Mouse (Mus musculus): ENCODE results near the gene Tsr1. TPM values are rescaled to one million over a fixed set of nuclear protein-coding genes. Genes with fewer than 3 reads are reported as not detected.
A peak's percentile ranks its signal among the peaks of the same experiment; 100 is the strongest.

Tsr1 gene
- polyA plus RNA-seq, 1 experiment, result 19.0 TPM

GRCm38 (mm10) chr11:74895980-74896900, 1.6 kb upstream of the Tsr1 start:
- H3K4me1 ChIP-seq (ENCODE audit: control insufficient read depth, insufficient read depth, low read length), result peaks cover 3% of the 10 kb centered on the region; the same call in 1 of the 2 replicates
- peak overlapping the region; percentile 97 for H3K4me3 ChIP-seq (ENCODE audit: insufficient read depth, low read length)
- TF ChIP-seq CTCF (IDR thresholded peaks at IDR 0.05; ENCODE audit: extremely low read depth, insufficient read depth, low read length) (no peak), POLR2A (IDR thresholded peaks at IDR 0.05; ENCODE audit: extremely low read depth, insufficient read depth, low read length) (no peak)
- peak overlapping the region; percentile 96 for H3K27ac ChIP-seq (ENCODE audit: insufficient read depth, low read length)

- peaks cover 3% of the 10 kb centered on the region; the same call in 1 of the 2 replicates for H3K4me1 ChIP-seq (ENCODE audit: control insufficient read depth, insufficient read depth, low read length)
- H3K4me3 ChIP-seq (ENCODE audit: insufficient read depth, low read length), result peak within 1 kb of the TSS; percentile 97
- peak within 1 kb of the TSS; percentile 96 for H3K27ac ChIP-seq (ENCODE audit: insufficient read depth, low read length)
- TF ChIP-seq CTCF (IDR thresholded peaks at IDR 0.05; ENCODE audit: extremely low read depth, insufficient read depth, low read length) (no peak), POLR2A (IDR thresholded peaks at IDR 0.05; ENCODE audit: extremely low read depth, insufficient read depth, low read length) (peak; percentile 26; the same call in 1 of the 2 replicates)
Observed at GRCm38 (mm10) chr11:74896901-74897677, 782 bp upstream of the Tsr1 start, which contains the start of gene Sgsm2. Gene Sgsm2 (minus strand): TSS chr11:74897060.

GRCm38 (mm10) chr11:74898517-74898827, 601 bp downstream of the Tsr1 start:
- no peak for TF ChIP-seq CTCF (IDR thresholded peaks at IDR 0.05; ENCODE audit: extremely low read depth, insufficient read depth, low read length)
- no peak for TF ChIP-seq POLR2A (IDR thresholded peaks at IDR 0.05; ENCODE audit: extremely low read depth, insufficient read depth, low read length)
- peak overlapping the region; percentile 97 for H3K4me3 ChIP-seq (ENCODE audit: insufficient read depth, low read length)
- no peak overlapping the region for H3K27ac ChIP-seq (ENCODE audit: insufficient read depth, low read length)
- H3K4me1 ChIP-seq (ENCODE audit: control insufficient read depth, insufficient read depth, low read length), result peaks cover 3% of the 10 kb centered on the region; the same call in 1 of the 2 replicates

- no peak for TF ChIP-seq CTCF (IDR thresholded peaks at IDR 0.05; ENCODE audit: extremely low read depth, insufficient read depth, low read length)
- TF ChIP-seq POLR2A (IDR thresholded peaks at IDR 0.05; ENCODE audit: extremely low read depth, insufficient read depth, low read length), result no peak
- no peak overlapping the region for H3K27ac ChIP-seq (ENCODE audit: insufficient read depth, low read length)
- no peak overlapping the region for H3K4me3 ChIP-seq (ENCODE audit: insufficient read depth, low read length)
- 0 out of 2 replicates have a peak, but pooled peaks cover 1% of the 10 kb centered on the region for H3K4me1 ChIP-seq (ENCODE audit: control insufficient read depth, insufficient read depth, low read length)
Observed at GRCm38 (mm10) chr11:74901555-74901954, 3.7 kb downstream of the Tsr1 start.

- no peak overlapping the region for H3K4me3 ChIP-seq (ENCODE audit: insufficient read depth, low read length)
- TF ChIP-seq POLR2A (IDR thresholded peaks at IDR 0.05; ENCODE audit: extremely low read depth, insufficient read depth, low read length), result no peak
- TF ChIP-seq CTCF (IDR thresholded peaks at IDR 0.05; ENCODE audit: extremely low read depth, insufficient read depth, low read length), result no peak
- H3K4me1 ChIP-seq (ENCODE audit: control insufficient read depth, insufficient read depth, low read length), result 0 out of 2 replicates have a peak, but pooled peaks cover 1% of the 10 kb centered on the region
- no peak overlapping the region for H3K27ac ChIP-seq (ENCODE audit: insufficient read depth, low read length)
Observed at GRCm38 (mm10) chr11:74902416-74902815, 4.5 kb downstream of the Tsr1 start.

- TF ChIP-seq CTCF (IDR thresholded peaks at IDR 0.05; ENCODE audit: extremely low read depth, insufficient read depth, low read length) (no peak), POLR2A (IDR thresholded peaks at IDR 0.05; ENCODE audit: extremely low read depth, insufficient read depth, low read length) (no peak)
- Histone ChIP-seq H3K4me1 (ENCODE audit: control insufficient read depth, insufficient read depth, low read length) (no peaks in the 10 kb centered on the region), H3K27ac (ENCODE audit: insufficient read depth, low read length) (no peak overlapping the region), H3K4me3 (ENCODE audit: insufficient read depth, low read length) (no peak overlapping the region)
Observed at GRCm38 (mm10) chr11:74907850-74908249, 10.0 kb downstream of the Tsr1 start.

GRCm38 (mm10) chr11:74908618-74909399, 10.9 kb downstream of the Tsr1 start:
- Histone ChIP-seq H3K4me3 (ENCODE audit: insufficient read depth, low read length) (no peak overlapping the region), H3K4me1 (ENCODE audit: control insufficient read depth, insufficient read depth, low read length) (no peaks in the 10 kb centered on the region), H3K27ac (ENCODE audit: insufficient read depth, low read length) (no peak overlapping the region)
- no peak for TF ChIP-seq CTCF (IDR thresholded peaks at IDR 0.05; ENCODE audit: extremely low read depth, insufficient read depth, low read length)
- TF ChIP-seq POLR2A (IDR thresholded peaks at IDR 0.05; ENCODE audit: extremely low read depth, insufficient read depth, low read length), result no peak

- no peak for TF ChIP-seq CTCF (IDR thresholded peaks at IDR 0.05; ENCODE audit: extremely low read depth, insufficient read depth, low read length)
- no peak for TF ChIP-seq POLR2A (IDR thresholded peaks at IDR 0.05; ENCODE audit: extremely low read depth, insufficient read depth, low read length)
- Histone ChIP-seq H3K4me3 (ENCODE audit: insufficient read depth, low read length) (no peak overlapping the region), H3K27ac (ENCODE audit: insufficient read depth, low read length) (no peak overlapping the region), H3K4me1 (ENCODE audit: control insufficient read depth, insufficient read depth, low read length) (no peaks in the 10 kb centered on the region)
Observed at GRCm38 (mm10) chr11:74909978-74910377, 12.1 kb downstream of the Tsr1 start.

- Histone ChIP-seq H3K27ac (ENCODE audit: insufficient read depth, low read length) (no peak overlapping the region), H3K4me1 (ENCODE audit: control insufficient read depth, insufficient read depth, low read length) (no peaks in the 10 kb centered on the region; the same call in 1 of the 2 replicates), H3K4me3 (ENCODE audit: insufficient read depth, low read length) (no peak overlapping the region)
- TF ChIP-seq CTCF (IDR thresholded peaks at IDR 0.05; ENCODE audit: extremely low read depth, insufficient read depth, low read length) (no peak), POLR2A (IDR thresholded peaks at IDR 0.05; ENCODE audit: extremely low read depth, insufficient read depth, low read length) (no peak)
Observed at GRCm38 (mm10) chr11:74912492-74912891, 14.6 kb downstream of the Tsr1 start.
